Mouse (Mus musculus) lung, postnatal 0 days (tissue): ENCODE results near the gene Ehd2. TPM values are rescaled to one million over a fixed set of nuclear protein-coding genes. Genes with fewer than 3 reads are reported as not detected.

Experiments
- ATAC-seq: fragments of 200-750 bp; cut with Nextera tagmentation; 2 replicates; pipeline ENCODE4 v1.8.0; 2017; ENCODE audit warnings: moderate library complexity
- DNase-seq: peaks from one replicate; pipeline ENCODE4 v3.0.0-alpha.2; 2016; ENCODE audit warnings: low spot score
- H3K27ac ChIP-seq: fragments of 300-500 bp; sonication (generic); 2 replicates; pipeline ENCODE4 v1.5.1; 2014; ENCODE audit warnings: antibody characterized with exemption, mild to moderate bottlenecking, low read length, mixed read lengths
- H3K27me3 ChIP-seq: fragments of 300-500 bp; sonication (generic); replicated peaks from 2 replicates; pipeline ENCODE4 v1.6.1; 2014; ENCODE audit warnings: low read length, mixed read lengths; ENCODE audit not compliant: insufficient read depth
- H3K36me3 ChIP-seq: fragments of 300-500 bp; sonication (generic); 2 replicates; pipeline ENCODE4 v1.6.1; 2014; ENCODE audit warnings: low read length, mixed read lengths; ENCODE audit not compliant: insufficient read depth
- H3K4me1 ChIP-seq: fragments of 300-500 bp; sonication (generic); 2 replicates; pipeline ENCODE4 v1.6.1; 2014; ENCODE audit warnings: antibody characterized with exemption, low read depth, low read length, mixed read lengths; ENCODE audit not compliant: insufficient read depth
- H3K4me2 ChIP-seq: fragments of 300-500 bp; sonication (generic); replicated peaks from 2 replicates; pipeline ENCODE4 v1.6.1; 2014; ENCODE audit warnings: low read depth, mild to moderate bottlenecking, low read length, moderate library complexity, mixed read lengths
- H3K4me3 ChIP-seq: fragments of 300-500 bp; sonication (generic); 2 replicates; pipeline ENCODE4 v1.5.1; 2014; ENCODE audit warnings: low read depth, low read length
- H3K9ac ChIP-seq: fragments of 300-500 bp; sonication (generic); replicated peaks from 2 replicates; pipeline ENCODE4 v1.6.1; 2014; ENCODE audit warnings: low read depth, mild to moderate bottlenecking
- H3K9me3 ChIP-seq: fragments of 300-500 bp; sonication (generic); 2 replicates; pipeline ENCODE4 v1.6.1; 2016; ENCODE audit warnings: low read length, mixed read lengths
- CTCF ChIP-seq: IDR thresholded peaks from 2 replicates; pipeline ENCODE4 v1.5.1; 2016; ENCODE audit warnings: antibody characterized with exemption, mild to moderate bottlenecking
- EP300 ChIP-seq: IDR thresholded peaks from 2 replicates; pipeline ENCODE4 v1.6.1; 2016; ENCODE audit warnings: antibody characterized with exemption, mild to moderate bottlenecking, control low read depth
- WGBS: fragments of 180-500 bp; shearing (Covaris S2); extraction: QIAGEN DNeasy Blood & Tissue Kit; methylation state at CpG from one replicate; pipeline ENCODE4 v1.1.7; 2014; 5-methylcytosine and 5-hydroxymethylcytosine counted together
- polyA plus RNA-seq: library from polyadenylated mRNA; unstranded; fragments of >200 nt; fragmentation: Nextera tagmentation; extraction: Ambion mirVana; gene quantifications from 2 replicates; pipeline ENCODE4 v1.2.1, GENCODE M21; 2015

Ehd2 gene
- polyA plus RNA-seq, 1 experiment from 2014 or later: 92.2 TPM

GRCm38 (mm10) chr7:16001691-16002090, 34.3 kb upstream of the Ehd2 start:
- H3K9me3 ChIP-seq: no peaks in the 10 kb centered on the region
- no peaks in the 10 kb centered on the region for H3K4me1 ChIP-seq
- H3K27me3 ChIP-seq: no peaks in the 10 kb centered on the region
- TF ChIP-seq CTCF (no peak), EP300 (no peak)
- H3K4me2 ChIP-seq: no peak overlapping the region
- no peak overlapping the region for H3K9ac ChIP-seq
- H3K4me3 ChIP-seq: no peak overlapping the region
- ATAC-seq: no peak
- peaks cover 6% of the 10 kb centered on the region for H3K36me3 ChIP-seq
- no peak overlapping the region for H3K27ac ChIP-seq
- WGBS: 90% methylated on average over 1 of the region's 1 CpGs
- no peak for DNase-seq

- no peak for TF ChIP-seq CTCF
- no peak for TF ChIP-seq EP300
- no peak for ATAC-seq
- Histone ChIP-seq H3K27ac (no peak overlapping the region), H3K4me1 (no peaks in the 10 kb centered on the region), H3K9ac (no peak overlapping the region), H3K9me3 (no peaks in the 10 kb centered on the region), H3K4me2 (no peak overlapping the region), H3K4me3 (no peak overlapping the region), H3K36me3 (peaks cover 35% of the 10 kb centered on the region), H3K27me3 (no peaks in the 10 kb centered on the region)
- WGBS: 91% methylated on average over 4 of the region's 4 CpGs
- DNase-seq: no peak
These were observed 26.4 kb upstream of the Ehd2 start for GRCm38 (mm10) chr7:15993789-15994188.

- H3K4me3 ChIP-seq: no peak overlapping the region
- no peak for ATAC-seq
- H3K36me3 ChIP-seq: peaks cover 40% of the 10 kb centered on the region
- no peak for DNase-seq
- no peaks in the 10 kb centered on the region for H3K9me3 ChIP-seq
- no peak overlapping the region for H3K27ac ChIP-seq
- WGBS: 78% methylated on average over 3 of the region's 3 CpGs
- no peak overlapping the region for H3K4me2 ChIP-seq
- H3K9ac ChIP-seq: no peak overlapping the region
- no peaks in the 10 kb centered on the region for H3K4me1 ChIP-seq
- H3K27me3 ChIP-seq: no peaks in the 10 kb centered on the region
- TF ChIP-seq CTCF: no peak
- no peak for TF ChIP-seq EP300
These were observed 25.8 kb upstream of the Ehd2 start for GRCm38 (mm10) chr7:15993152-15993551.

- 90% methylated on average over 3 of the region's 3 CpGs for WGBS
- TF ChIP-seq CTCF: no peak
- TF ChIP-seq EP300: no peak
- Histone ChIP-seq H3K9me3 (no peaks in the 10 kb centered on the region), H3K27me3 (no peaks in the 10 kb centered on the region), H3K36me3 (peaks cover 41% of the 10 kb centered on the region), H3K9ac (no peak overlapping the region), H3K4me3 (no peak overlapping the region), H3K4me1 (no peaks in the 10 kb centered on the region), H3K4me2 (no peak overlapping the region), H3K27ac (no peak overlapping the region)
- DNase-seq (no peak), ATAC-seq (no peak)
These were observed 24.4 kb upstream of the Ehd2 start for GRCm38 (mm10) chr7:15991764-15992163.

- Histone ChIP-seq H3K27ac (no peak overlapping the region), H3K36me3 (peaks cover 31% of the 10 kb centered on the region), H3K9me3 (no peaks in the 10 kb centered on the region), H3K4me2 (no peak overlapping the region), H3K4me1 (no peaks in the 10 kb centered on the region), H3K4me3 (no peak overlapping the region), H3K27me3 (no peaks in the 10 kb centered on the region), H3K9ac (no peak overlapping the region)
- WGBS: 92% methylated on average over 16 of the region's 16 CpGs
- DNase-seq: no peak
- no peak for TF ChIP-seq EP300
- no peak for TF ChIP-seq CTCF
- no peak for ATAC-seq
These were observed 20.4 kb upstream of the Ehd2 start for GRCm38 (mm10) chr7:15987661-15988356.

- no peak overlapping the region for H3K27ac ChIP-seq
- TF ChIP-seq CTCF: peak; percentile 88
- no peak for TF ChIP-seq EP300
- no peaks in the 10 kb centered on the region for H3K9me3 ChIP-seq
- WGBS: 26% methylated on average over 4 of the region's 4 CpGs
- no peak overlapping the region for H3K9ac ChIP-seq
- peaks cover 13% of the 10 kb centered on the region; the same call in 1 of the 2 replicates for H3K36me3 ChIP-seq
- H3K27me3 ChIP-seq: no peaks in the 10 kb centered on the region
- no peak overlapping the region for H3K4me3 ChIP-seq
- DNase-seq (peak; percentile 85), ATAC-seq (no peak)
- no peaks in the 10 kb centered on the region for H3K4me1 ChIP-seq
- H3K4me2 ChIP-seq: no peak overlapping the region
These were observed 15.5 kb upstream of the Ehd2 start for GRCm38 (mm10) chr7:15982729-15983407.
